Mouse (Mus musculus) embryonic fibroblast, embryonic 13.5 days (primary cell): ENCODE results near the gene Ankrd52.

ENCODE experiments used
- CTCF ChIP-seq: IDR thresholded peaks from 2 replicates; pipeline ENCODE4 v1.5.1; 2011; ENCODE audit warnings: mild to moderate bottlenecking, control low read depth, low read length, moderate library complexity, borderline replicate concordance; ENCODE audit not compliant: insufficient read depth
- POLR2A ChIP-seq: IDR thresholded peaks from 2 replicates; pipeline ENCODE4 v1.6.1; 2011; ENCODE audit warnings: low read depth, mild to moderate bottlenecking, control low read depth, low read length, moderate library complexity

DNA sequence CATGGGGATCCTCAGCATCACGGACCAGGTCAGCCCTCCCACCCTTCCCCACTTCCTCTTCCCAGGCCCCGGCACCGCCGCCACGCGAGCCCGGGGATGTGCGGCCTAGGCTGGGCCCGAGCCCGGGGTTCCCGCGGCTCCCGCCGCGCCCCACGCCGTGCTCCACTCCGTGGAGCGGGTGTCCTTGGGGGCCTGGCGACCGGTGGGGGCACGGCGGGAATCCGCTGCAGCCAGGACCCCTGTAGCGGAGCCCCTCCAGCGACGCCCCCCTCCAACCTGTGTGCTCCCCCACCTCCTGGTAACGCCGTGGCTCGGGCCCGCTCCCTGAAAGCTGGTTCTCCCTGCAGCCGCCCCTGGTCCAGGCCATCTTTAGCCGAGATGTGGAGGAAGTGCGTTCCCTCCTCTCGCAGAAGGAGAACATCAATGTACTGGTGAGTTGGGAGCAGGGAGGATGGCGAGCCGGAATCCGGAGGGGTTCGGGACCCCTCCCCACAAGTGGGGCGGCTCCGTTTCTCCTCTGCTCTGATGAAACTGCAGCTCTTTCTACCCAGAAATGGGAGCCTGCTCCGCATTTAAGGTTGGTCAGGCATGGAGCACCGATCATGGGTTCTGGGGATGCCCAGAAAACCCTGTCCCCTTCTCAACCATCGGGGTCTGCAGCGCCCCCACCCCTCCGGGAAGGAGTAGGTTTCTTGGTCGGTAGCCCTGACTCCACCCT, 466 bp downstream of the Ankrd52 start:
- TF ChIP-seq POLR2A (peak; percentile 21; the same call in 1 of the 2 replicates), CTCF (no peak)
